Mouse (Mus musculus) megakaryocyte progenitor cell, adult 5-6 weeks (primary cell): Measurements from ENCODE around the gene Pkd1l1. TPM values are rescaled to one million over a fixed set of nuclear protein-coding genes. Genes with fewer than 3 reads are reported as not detected.

Experiments
- ATAC-seq: replicated peaks from 2 replicates; pipeline ENCODE4 v1.8.0; 2016; ENCODE audit warnings: mild to moderate bottlenecking, moderate TSS enrichment, inconsistent platforms; ENCODE audit not compliant: poor library complexity
- total RNA-seq, 2 experiments: library from RNA; stranded (forward) in 1 of 2; stranded (reverse) in 1 of 2; fragments of 157-497, 149-512 nt in 1 of 2; fragments of 200-1000 nt in 1 of 2; gene quantifications; 2 replicates each; pipeline versions ENCODE4 v1.2.3 to v1.2.4; 2015 to 2017

Gene Pkd1l1
- total RNA-seq (2015) (0.02 TPM in 1 of 2 replicates, not detected in the other), total RNA-seq (2017) (not detected in 2 replicates)

- ATAC-seq: no peak
Observed at GRCm38 (mm10) chr11:8973166-8973565, at the start of gene Pkd1l1. Gene Pkd1l1, minus strand, starts transcription at chr11:8973266.

GRCm38 (mm10) chr11:9020207-9020606, 47.1 kb upstream of the Pkd1l1 start:
- no peak for ATAC-seq

- ATAC-seq: no peak
Observed at GRCm38 (mm10) chr11:9018491-9019267, 45.6 kb upstream of the Pkd1l1 start.

GRCm38 (mm10) chr11:9014740-9015139, 41.7 kb upstream of the Pkd1l1 start:
- ATAC-seq: no peak

GRCm38 (mm10) chr11:9011348-9011747, 38.3 kb upstream of the Pkd1l1 start:
- peak; percentile 15; the same call in 1 of the 2 replicates for ATAC-seq

GRCm38 (mm10) chr11:9010853-9011339, 37.8 kb upstream of the Pkd1l1 start, which contains the start of gene Hus1:
Gene Hus1, minus strand, starts transcription at chr11:9011191.
- ATAC-seq: peak; percentile 94

- peak; percentile 59 for ATAC-seq
Observed at GRCm38 (mm10) chr11:9010416-9010815, 37.4 kb upstream of the Pkd1l1 start.

- ATAC-seq: no peak
Observed at GRCm38 (mm10) chr11:9008761-9009160, 35.7 kb upstream of the Pkd1l1 start.

- no peak for ATAC-seq
Observed at GRCm38 (mm10) chr11:8988084-8988483, 15.0 kb upstream of the Pkd1l1 start.

GRCm38 (mm10) chr11:8986058-8986457, 13.0 kb upstream of the Pkd1l1 start:
- no peak for ATAC-seq

GRCm38 (mm10) chr11:8983237-8983861, 10.3 kb upstream of the Pkd1l1 start:
- ATAC-seq: peak; percentile 94

- ATAC-seq: peak; percentile 53
Observed at GRCm38 (mm10) chr11:8978154-8978553, 5.1 kb upstream of the Pkd1l1 start.

- no peak for ATAC-seq
Observed at GRCm38 (mm10) chr11:8972093-8972492, 973 bp downstream of the Pkd1l1 start.

GRCm38 (mm10) chr11:8970509-8970908, 2.6 kb downstream of the Pkd1l1 start:
- peak; percentile 81 for ATAC-seq

- ATAC-seq: peak; percentile 44
Observed at GRCm38 (mm10) chr11:8968094-8968493, 5.0 kb downstream of the Pkd1l1 start.

- no peak for ATAC-seq
Observed at GRCm38 (mm10) chr11:8958572-8958971, 14.5 kb downstream of the Pkd1l1 start.

GRCm38 (mm10) chr11:8958108-8958507, 15.0 kb downstream of the Pkd1l1 start:
- ATAC-seq: no peak

- ATAC-seq: peak; percentile 80
Observed at GRCm38 (mm10) chr11:8957023-8957422, 16.0 kb downstream of the Pkd1l1 start.

GRCm38 (mm10) chr11:8955678-8956077, 17.4 kb downstream of the Pkd1l1 start:
- ATAC-seq: peak; percentile 63; the same call in 1 of the 2 replicates

- no peak for ATAC-seq
Observed at GRCm38 (mm10) chr11:8949765-8950430, 23.2 kb downstream of the Pkd1l1 start.

- ATAC-seq: no peak
Observed at GRCm38 (mm10) chr11:8948871-8949270, 24.2 kb downstream of the Pkd1l1 start.
